Mouse (Mus musculus): ENCODE measurements at regions not wholly inside any gene's neighbourhood (a gene's known extent, or its start where the extent isn't known, plus 50 kb on each side); places are given as distances from the start of the nearest gene placed in this dataset.

DNA sequence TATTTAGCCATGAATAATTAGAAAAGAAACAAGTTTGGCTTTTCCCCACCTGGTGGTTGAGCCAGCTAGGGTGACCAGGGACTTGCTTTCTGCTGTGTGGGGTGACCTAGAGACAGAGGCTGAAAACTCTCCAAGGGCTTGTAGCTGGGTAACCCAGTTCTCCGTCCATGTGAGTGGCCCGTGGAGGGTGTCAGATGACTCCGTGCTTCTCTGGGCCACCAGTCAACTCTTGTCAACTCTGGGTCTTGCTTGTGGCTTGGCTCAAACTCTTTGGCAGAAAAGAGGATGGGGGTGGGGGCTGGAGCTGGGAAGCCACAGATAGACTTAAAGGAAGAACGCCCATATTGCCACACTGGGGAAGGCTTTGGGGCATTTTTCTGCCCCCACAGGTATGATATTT is 547.3 kb upstream of the Gm19410 start:
- intact Hi-C loops (cut with DNase I), result no loop called here

GRCm38 (mm10) chr8:35224053-35224924 is 541.3 kb upstream of the Gm19410 start:
- intact Hi-C loops (cut with DNase I), result no loop called here
- no peak for DNase-seq (ENCODE audit: extremely low spot score in 1 of 2, low spot score in 2 of 2)

More for the DNA sequence above, 547.3 kb upstream of the Gm19410 start:
- no peak for DNase-seq (ENCODE audit: extremely low spot score in 1 of 2, low spot score in 2 of 2)

GRCm38 (mm10) chr8:35224925-35225244 is 540.7 kb upstream of the Gm19410 start:
- intact Hi-C loops (cut with DNase I), result no loop called here
- DNase-seq (ENCODE audit: extremely low spot score in 1 of 2, low spot score in 2 of 2), result no peak

GRCm38 (mm10) chr8:35227079-35227478 is 538.5 kb upstream of the Gm19410 start:
- DNase-seq (ENCODE audit: extremely low spot score in 1 of 2, low spot score in 2 of 2), result no peak
- intact Hi-C loops (cut with DNase I), result no loop called here

- no peak for DNase-seq (ENCODE audit: extremely low spot score in 1 of 2, low spot score in 2 of 2)
- intact Hi-C loops (cut with DNase I), result no loop called here
Measured at GRCm38 (mm10) chr8:35228449-35228848, 537.1 kb upstream of the Gm19410 start.

GRCm38 (mm10) chr8:35233520-35234186 is 531.9 kb upstream of the Gm19410 start:
- intact Hi-C loops (cut with DNase I), result no loop called here
- DNase-seq (ENCODE audit: extremely low spot score in 1 of 2, low spot score in 2 of 2), result no peak

GRCm38 (mm10) chr8:35234436-35234835 is 531.2 kb upstream of the Gm19410 start:
- intact Hi-C loops (cut with DNase I), result no loop called here
- DNase-seq (ENCODE audit: extremely low spot score in 1 of 2, low spot score in 2 of 2), result no peak

DNA sequence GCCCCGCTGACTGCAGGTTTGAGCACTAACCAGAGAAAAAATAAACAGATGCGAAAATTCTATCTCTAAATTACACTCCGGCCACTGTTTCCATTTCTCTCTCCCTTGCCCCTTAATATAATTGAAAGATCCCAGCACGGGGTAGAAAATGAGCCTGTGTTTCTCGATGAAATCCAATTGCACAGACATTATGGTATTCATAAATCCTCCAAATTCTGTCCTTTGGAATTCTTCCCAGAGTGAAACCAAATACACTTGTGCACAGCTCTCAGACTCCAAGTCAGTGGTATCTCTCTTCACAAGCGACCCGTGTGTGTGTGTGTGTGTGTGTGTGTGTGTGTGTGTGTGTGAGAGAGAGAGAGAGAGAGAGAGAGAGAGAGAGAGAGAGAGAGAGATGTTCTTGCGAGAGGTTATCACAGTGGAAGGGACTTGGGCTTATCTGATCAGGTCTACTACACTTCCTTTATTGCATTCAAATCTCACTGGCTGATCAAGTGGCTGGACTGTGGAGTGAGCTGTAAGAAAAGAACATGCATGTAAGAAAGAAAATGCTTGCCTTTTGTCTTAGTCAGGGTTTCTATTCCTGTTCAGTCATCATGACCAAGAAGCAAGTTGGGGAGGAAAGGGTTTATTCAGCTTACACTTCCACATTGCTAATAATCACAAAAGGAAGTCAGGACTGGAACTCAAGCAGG is 529.6 kb upstream of the Gm19410 start:
- DNase-seq (ENCODE audit: extremely low spot score in 1 of 2, low spot score in 2 of 2), result no peak
- intact Hi-C loops (cut with DNase I), result no loop called here

- intact Hi-C loops (cut with DNase I), result no loop called here
- DNase-seq (ENCODE audit: extremely low spot score in 1 of 2, low spot score in 2 of 2), result peak in 1 of 2 experiments; percentile 49
Measured at GRCm38 (mm10) chr8:35237279-35237678, 528.3 kb upstream of the Gm19410 start.

- intact Hi-C loops (cut with DNase I), result no loop called here
- DNase-seq (ENCODE audit: extremely low spot score in 1 of 2, low spot score in 2 of 2), result no peak
Measured at GRCm38 (mm10) chr8:35240884-35241283, 524.7 kb upstream of the Gm19410 start.

GRCm38 (mm10) chr8:35243555-35243954 is 522.0 kb upstream of the Gm19410 start:
- DNase-seq (ENCODE audit: extremely low spot score in 1 of 2, low spot score in 2 of 2), result no peak
- intact Hi-C loops (cut with DNase I), result no loop called here

DNA sequence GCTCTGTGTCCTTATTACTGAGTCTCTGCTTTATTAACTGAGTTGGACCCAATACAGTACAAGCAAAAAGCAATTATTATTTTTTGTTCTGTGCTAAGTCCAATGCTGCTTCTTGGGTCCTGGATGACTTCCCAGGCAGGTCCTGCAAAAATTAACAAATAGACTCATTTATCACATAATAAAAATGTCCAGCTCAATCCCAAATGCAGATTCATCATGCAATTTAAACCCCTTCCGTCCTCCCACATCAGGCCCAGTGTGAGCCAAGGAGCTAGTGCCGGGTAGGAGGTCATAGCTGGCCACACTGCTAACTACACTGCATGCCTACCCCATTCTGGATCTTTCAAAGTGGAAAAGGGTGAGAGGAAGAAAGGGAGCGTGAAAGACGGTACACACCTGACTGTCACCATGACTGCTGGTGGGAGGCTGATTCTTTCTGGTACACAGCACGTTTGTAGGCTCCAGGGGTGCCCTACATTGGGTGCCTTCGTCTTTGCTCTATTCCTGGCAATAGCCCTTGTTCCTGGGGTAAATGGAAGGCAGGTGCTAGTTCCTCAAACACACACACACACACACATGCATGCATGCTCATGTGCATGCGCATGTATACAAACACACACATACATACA is 515.7 kb upstream of the Gm19410 start:
- DNase-seq (ENCODE audit: extremely low spot score in 1 of 2, low spot score in 2 of 2), result no peak
- intact Hi-C loops (cut with DNase I), result no loop called here

DNA sequence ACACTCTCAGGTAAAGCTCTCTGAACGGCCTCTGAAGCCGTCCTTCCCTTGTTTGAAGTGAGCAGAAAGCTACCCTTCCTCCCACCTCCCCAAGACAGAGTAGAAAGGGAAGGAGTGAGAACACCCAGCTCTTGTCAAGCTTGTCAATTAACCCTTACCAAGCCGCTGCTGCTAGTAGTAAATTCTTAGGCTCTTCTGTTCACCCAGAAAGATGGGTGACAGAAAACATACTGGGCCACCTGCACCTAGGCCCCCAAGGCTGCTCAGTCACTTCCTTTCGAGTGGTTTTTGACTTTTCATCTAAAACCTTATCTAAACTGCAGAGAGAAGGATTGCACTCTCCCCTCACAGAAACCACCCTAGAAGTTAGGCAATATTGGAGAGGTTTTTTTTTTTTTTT is 514.9 kb upstream of the Gm19410 start:
- DNase-seq (ENCODE audit: extremely low spot score in 1 of 2, low spot score in 2 of 2), result no peak
- intact Hi-C loops (cut with DNase I), result no loop called here

GRCm38 (mm10) chr8:35253946-35254345 is 511.6 kb upstream of the Gm19410 start:
- intact Hi-C loops (cut with DNase I), result no loop called here
- DNase-seq (ENCODE audit: extremely low spot score in 1 of 2, low spot score in 2 of 2), result no peak

GRCm38 (mm10) chr8:35255327-35255726 is 510.3 kb upstream of the Gm19410 start:
- intact Hi-C loops (cut with DNase I), result no loop called here

DNA sequence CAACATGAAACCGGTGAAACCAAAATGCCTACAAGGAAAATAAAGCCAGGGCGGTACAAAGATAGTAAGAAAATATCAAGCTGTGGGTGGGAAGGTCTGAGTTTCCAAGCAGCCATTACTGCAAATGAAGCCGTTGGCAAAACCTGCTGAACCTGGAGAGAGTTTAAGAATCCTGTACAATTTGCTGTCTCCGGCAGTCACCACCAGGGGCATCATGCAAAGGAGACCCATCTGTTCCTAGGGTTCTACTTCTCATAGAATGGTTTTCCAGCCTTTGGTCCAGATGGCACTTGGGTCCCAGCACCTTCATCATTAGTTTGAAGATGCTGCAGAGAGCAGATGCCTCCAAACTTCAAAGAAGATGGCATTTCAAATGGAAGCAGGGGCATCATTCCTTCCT is 508.6 kb upstream of the Gm19410 start:
- intact Hi-C loops (cut with DNase I), result no loop called here
- DNase-seq (ENCODE audit: extremely low spot score in 1 of 2, low spot score in 2 of 2), result no peak

More at GRCm38 (mm10) chr8:35255327-35255726, 510.3 kb upstream of the Gm19410 start:
- DNase-seq (ENCODE audit: extremely low spot score in 1 of 2, low spot score in 2 of 2), result no peak

DNA sequence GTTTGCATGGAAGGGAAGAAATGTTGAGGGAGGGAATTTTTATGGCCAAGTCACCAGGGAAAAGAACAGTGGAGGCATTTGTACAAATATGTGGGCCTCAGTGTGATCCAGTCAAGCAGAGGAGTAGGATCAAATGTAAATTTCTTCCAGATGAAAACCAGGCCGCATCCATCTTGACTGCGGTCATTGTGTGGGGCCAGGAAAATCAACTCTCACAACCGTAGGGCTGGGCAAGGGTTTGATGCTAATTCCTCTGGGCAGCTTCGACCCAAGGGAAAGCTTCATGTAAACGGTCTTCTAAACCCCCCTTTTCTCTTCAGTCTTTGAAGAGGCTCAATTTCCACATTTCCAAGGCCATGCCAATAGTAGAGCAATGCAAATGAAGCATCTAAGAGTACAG is 497.4 kb upstream of the Gm19410 start:
- no peak for DNase-seq (ENCODE audit: extremely low spot score in 1 of 2, low spot score in 2 of 2)
- intact Hi-C loops (cut with DNase I), result no loop called here

GRCm38 (mm10) chr8:35268986-35269385 is 496.6 kb upstream of the Gm19410 start:
- intact Hi-C loops (cut with DNase I), result no loop called here
- DNase-seq (ENCODE audit: extremely low spot score in 1 of 2, low spot score in 2 of 2), result no peak

GRCm38 (mm10) chr8:35275972-35276371 is 489.6 kb upstream of the Gm19410 start:
- DNase-seq (ENCODE audit: extremely low spot score in 1 of 2, low spot score in 2 of 2), result no peak
- intact Hi-C loops (cut with DNase I), result no loop called here

Measured in left cerebral cortex, postnatal 10 days (tissue).